Mouse (Mus musculus) intestine, postnatal 0 days (tissue): Measurements from ENCODE around the gene Hoxb1. TPM values are rescaled to one million over a fixed set of nuclear protein-coding genes. Genes with fewer than 3 reads are reported as not detected.
A peak's percentile ranks its signal among the peaks of the same experiment; 100 is the strongest.

Experiments
- ATAC-seq: fragments of 200-750 bp; cut with Nextera tagmentation; 2 replicates; pipeline ENCODE4 v1.8.0; 2017; ENCODE audit warnings: mild to moderate bottlenecking, moderate TSS enrichment, moderate library complexity
- H3K27ac ChIP-seq: fragments of 300-500 bp; sonication (generic); 2 replicates; pipeline ENCODE4 v1.5.1; 2014; ENCODE audit warnings: mild to moderate bottlenecking, low read depth, low read length, moderate library complexity
- H3K27me3 ChIP-seq: fragments of 300-500 bp; sonication (generic); replicated peaks from 2 replicates; pipeline ENCODE4 v1.6.1; 2014; ENCODE audit warnings: low read length, mixed read lengths; ENCODE audit not compliant: control insufficient read depth, insufficient read depth
- H3K36me3 ChIP-seq: fragments of 300-500 bp; sonication (generic); 2 replicates; pipeline ENCODE4 v1.6.1; 2014; ENCODE audit warnings: mild to moderate bottlenecking, moderate library complexity; ENCODE audit not compliant: control insufficient read depth, insufficient read depth
- H3K4me1 ChIP-seq: fragments of 300-500 bp; sonication (generic); replicated peaks from 2 replicates; pipeline ENCODE4 v1.6.1; 2014; ENCODE audit warnings: antibody characterized with exemption, low read length, mixed read lengths; ENCODE audit not compliant: control insufficient read depth, insufficient read depth
- H3K4me2 ChIP-seq: fragments of 300-500 bp; sonication (generic); replicated peaks from 2 replicates; pipeline ENCODE4 v1.6.1; 2014; ENCODE audit warnings: low read depth, mild to moderate bottlenecking, moderate library complexity
- H3K4me3 ChIP-seq: fragments of 300-500 bp; sonication (generic); 2 replicates; pipeline ENCODE4 v1.5.1; 2014; ENCODE audit warnings: low read depth, low read length
- H3K9ac ChIP-seq: fragments of 300-500 bp; sonication (generic); 2 replicates; pipeline ENCODE4 v1.6.1; 2014; ENCODE audit warnings: mild to moderate bottlenecking, low read depth, low read length
- H3K9me3 ChIP-seq: fragments of 300-500 bp; sonication (generic); 2 replicates; pipeline ENCODE4 v1.6.1; 2016; ENCODE audit warnings: mixed run types; ENCODE audit not compliant: control insufficient read depth
- CTCF ChIP-seq: sonication (generic); IDR thresholded peaks from 2 replicates; pipeline ENCODE4 v1.5.1; 2016; ENCODE audit warnings: low read depth, mild to moderate bottlenecking, control low read depth, antibody characterized with exemption, moderate library complexity
- WGBS: fragments of 180-500 bp; shearing (Covaris S2); extraction: QIAGEN DNeasy Blood & Tissue Kit; methylation state at CpG from one replicate; pipeline ENCODE4 v1.1.7; 2014; 5-methylcytosine and 5-hydroxymethylcytosine counted together
- polyA plus RNA-seq: library from polyadenylated mRNA; unstranded; fragments of >200 nt; fragmentation: Nextera tagmentation; extraction: Ambion mirVana; gene quantifications from 2 replicates; pipeline ENCODE4 v1.2.1, GENCODE M21; 2015

The Hoxb1 gene
- polyA plus RNA-seq, 1 experiment from 2014 or later: not detected

DNA sequence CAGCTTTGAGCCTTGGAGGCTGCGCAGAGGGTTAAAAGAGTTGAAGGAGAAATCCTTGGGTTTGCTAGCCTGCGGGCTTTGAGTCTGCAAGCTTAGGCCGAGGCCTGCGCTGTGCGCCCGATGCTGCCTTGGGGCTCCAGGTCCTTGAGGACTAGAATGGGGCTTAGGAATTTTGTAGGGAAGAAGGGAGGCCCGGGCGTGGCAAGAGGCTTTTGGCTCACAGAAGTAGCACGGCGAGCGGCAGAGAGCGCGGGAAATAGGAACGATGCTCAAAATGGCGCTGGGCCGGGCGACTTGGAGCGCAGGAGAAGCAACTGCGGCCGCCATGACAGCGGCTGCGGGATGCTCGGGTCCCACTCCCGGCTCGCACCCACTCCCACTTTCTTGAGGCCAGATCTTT, 11.2 kb upstream of the Hoxb1 start:
- Histone ChIP-seq H3K4me3 (peak overlapping the region; percentile 58), H3K4me1 (0 out of 2 replicates have a peak, but pooled peaks cover 3% of the 10 kb centered on the region), H3K9ac (peak overlapping the region; percentile 84), H3K27me3 (peaks cover 24% of the 10 kb centered on the region), H3K9me3 (no peaks in the 10 kb centered on the region), H3K27ac (peak overlapping the region; percentile 41; the same call in 1 of the 2 replicates), H3K4me2 (peak overlapping the region; percentile 63), H3K36me3 (no peaks in the 10 kb centered on the region)
- WGBS: 10% methylated on average over 25 of the region's 25 CpGs
- no peak for ATAC-seq
- no peak for TF ChIP-seq CTCF

- Histone ChIP-seq H3K27ac (peak overlapping the region; percentile 41; the same call in 1 of the 2 replicates), H3K9me3 (no peaks in the 10 kb centered on the region), H3K4me1 (0 out of 2 replicates have a peak, but pooled peaks cover under 1% of the 10 kb centered on the region), H3K4me3 (peak overlapping the region; percentile 58), H3K36me3 (no peaks in the 10 kb centered on the region), H3K27me3 (peaks cover 24% of the 10 kb centered on the region), H3K4me2 (peak overlapping the region; percentile 63), H3K9ac (no peak overlapping the region; the same call in 1 of the 2 replicates)
- TF ChIP-seq CTCF: no peak
- ATAC-seq: no peak
- WGBS: 21% methylated on average over 9 of the region's 9 CpGs
These were observed 10.7 kb upstream of the Hoxb1 start for GRCm38 (mm10) chr11:96354801-96355311.

DNA sequence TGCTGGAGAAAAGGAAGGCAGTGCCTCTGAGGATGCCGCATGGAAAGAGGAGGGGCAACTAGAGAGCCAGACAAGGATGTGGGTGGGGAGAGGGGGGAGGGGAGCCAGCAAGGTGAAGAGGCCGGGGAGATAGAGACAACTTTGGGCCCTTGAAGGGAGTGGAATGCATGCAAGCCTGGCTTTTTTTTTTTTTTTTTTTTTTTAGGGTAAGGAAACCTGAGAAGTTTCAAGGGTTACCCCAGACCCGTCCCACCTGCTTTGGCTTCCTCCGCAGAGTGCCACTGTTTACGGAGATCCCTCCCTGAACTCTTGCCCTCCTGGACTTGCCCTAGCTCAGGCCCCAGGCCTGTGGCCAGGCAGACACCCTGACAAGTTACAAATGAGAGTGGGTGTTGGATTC, 1.7 kb upstream of the Hoxb1 start:
- WGBS: 19% methylated on average over 5 of the region's 5 CpGs
- ATAC-seq: no peak
- no peak for TF ChIP-seq CTCF

GRCm38 (mm10) chr11:96366092-96367041, 815 bp downstream of the Hoxb1 start:
- peak overlapping the region; percentile 30; the same call in 1 of the 2 replicates for H3K4me2 ChIP-seq
- TF ChIP-seq CTCF: no peak
- no peaks in the 10 kb centered on the region for H3K4me1 ChIP-seq
- H3K9ac ChIP-seq: no peak overlapping the region
- ATAC-seq: no peak
- peaks cover 42% of the 10 kb centered on the region for H3K27me3 ChIP-seq
- no peaks in the 10 kb centered on the region for H3K9me3 ChIP-seq
- WGBS: 19% methylated on average over 47 of the region's 47 CpGs
- H3K4me3 ChIP-seq: peak overlapping the region; percentile 2
- H3K36me3 ChIP-seq: no peaks in the 10 kb centered on the region
- H3K27ac ChIP-seq: no peak overlapping the region

More for the DNA sequence above, 1.7 kb upstream of the Hoxb1 start:
- Histone ChIP-seq H3K36me3 (no peaks in the 10 kb centered on the region), H3K9ac (no peak overlapping the region), H3K4me2 (no peak overlapping the region), H3K4me1 (no peaks in the 10 kb centered on the region), H3K4me3 (no peak overlapping the region), H3K27ac (no peak overlapping the region), H3K27me3 (peaks cover 42% of the 10 kb centered on the region), H3K9me3 (no peaks in the 10 kb centered on the region)

- Histone ChIP-seq H3K4me1 (no peaks in the 10 kb centered on the region), H3K9me3 (no peaks in the 10 kb centered on the region), H3K9ac (no peak overlapping the region), H3K4me2 (no peak overlapping the region), H3K36me3 (no peaks in the 10 kb centered on the region), H3K4me3 (no peak overlapping the region), H3K27ac (no peak overlapping the region), H3K27me3 (peaks cover 44% of the 10 kb centered on the region)
- no peak for TF ChIP-seq CTCF
- WGBS: 78% methylated on average over 6 of the region's 6 CpGs
- ATAC-seq: no peak
These were observed 1.6 kb downstream of the Hoxb1 start for GRCm38 (mm10) chr11:96367141-96367540.

DNA sequence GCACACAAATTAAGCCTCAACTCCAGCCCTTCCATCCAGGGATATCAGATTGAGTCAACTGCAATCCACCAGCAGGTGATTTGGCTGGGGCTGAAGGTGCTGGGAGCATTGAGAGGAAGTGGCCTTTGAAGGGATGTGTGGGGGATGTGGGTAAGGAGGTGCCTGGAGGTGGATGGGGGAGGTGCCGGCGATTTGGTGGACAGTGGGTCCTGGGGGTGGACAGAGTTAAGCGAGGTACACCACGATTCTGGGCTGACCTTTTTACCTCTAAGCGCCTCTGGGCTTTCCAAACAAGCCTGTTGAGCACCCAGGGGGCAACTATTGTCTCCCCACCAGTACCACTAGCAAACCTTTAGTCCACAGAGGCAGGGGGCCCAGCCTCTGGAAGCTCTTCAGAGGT, 3.1 kb downstream of the Hoxb1 start:
- Histone ChIP-seq H3K4me2 (no peak overlapping the region), H3K4me3 (no peak overlapping the region), H3K27ac (no peak overlapping the region), H3K27me3 (peaks cover 44% of the 10 kb centered on the region), H3K9ac (no peak overlapping the region), H3K4me1 (no peaks in the 10 kb centered on the region), H3K36me3 (no peaks in the 10 kb centered on the region), H3K9me3 (no peaks in the 10 kb centered on the region)
- no peak for ATAC-seq
- WGBS: 54% methylated on average over 5 of the region's 5 CpGs
- no peak for TF ChIP-seq CTCF
